Mouse (Mus musculus): ENCODE results near the gene Npnt. TPM values are rescaled to one million over a fixed set of nuclear protein-coding genes. Genes with fewer than 3 reads are reported as not detected.

Npnt gene
- polyA plus RNA-seq, 1 experiment from 2014 or later = 28.0 TPM

GRCm38 (mm10) chr3:132944609-132945008 lies 5.5 kb downstream of the Npnt start:
- DNase-seq (no peak), ATAC-seq (ENCODE audit: low FRiP score, low TSS enrichment) (no peak)
- H3K36me3 ChIP-seq (ENCODE audit: control insufficient read depth, insufficient read depth, low read length) = no peaks in the 10 kb centered on the region
- H3K4me3 ChIP-seq (replicated peaks; ENCODE audit: low read depth, low read length) = no peak overlapping the region
- no peak overlapping the region for H3K27ac ChIP-seq (replicated peaks; ENCODE audit: low read depth, low read length)
- H3K9me3 ChIP-seq (ENCODE audit: control insufficient read depth, low read length) = no peaks in the 10 kb centered on the region
- H3K4me2 ChIP-seq (ENCODE audit: low read length) = no peak overlapping the region
- H3K9ac ChIP-seq (replicated peaks; ENCODE audit: low read length) = no peak overlapping the region
- peaks cover 11% of the 10 kb centered on the region; the same call in 1 of the 2 replicates for H3K4me1 ChIP-seq (ENCODE audit: control insufficient read depth, insufficient read depth, low read length)
- 38% methylated on average over 3 of the region's 3 CpGs for WGBS
- no peaks in the 10 kb centered on the region; the same call in 1 of the 2 replicates for H3K27me3 ChIP-seq (ENCODE audit: control insufficient read depth, insufficient read depth, low read length)

GRCm38 (mm10) chr3:132944193-132944592 lies 5.9 kb downstream of the Npnt start:
- WGBS = 74% methylated on average over 7 of the region's 7 CpGs
- Histone ChIP-seq H3K4me2 (ENCODE audit: low read length) (no peak overlapping the region), H3K4me3 (replicated peaks; ENCODE audit: low read depth, low read length) (no peak overlapping the region), H3K27ac (replicated peaks; ENCODE audit: low read depth, low read length) (no peak overlapping the region), H3K4me1 (ENCODE audit: control insufficient read depth, insufficient read depth, low read length) (peaks cover 9% of the 10 kb centered on the region; the same call in 1 of the 2 replicates), H3K9me3 (ENCODE audit: control insufficient read depth, low read length) (no peaks in the 10 kb centered on the region), H3K36me3 (ENCODE audit: control insufficient read depth, insufficient read depth, low read length) (no peaks in the 10 kb centered on the region), H3K9ac (replicated peaks; ENCODE audit: low read length) (no peak overlapping the region), H3K27me3 (ENCODE audit: control insufficient read depth, insufficient read depth, low read length) (no peaks in the 10 kb centered on the region; the same call in 1 of the 2 replicates)
- DNase-seq (no peak), ATAC-seq (ENCODE audit: low FRiP score, low TSS enrichment) (no peak)

- 95% methylated on average over 6 of the region's 6 CpGs for WGBS
- DNase-seq = no peak
Observed at GRCm38 (mm10) chr3:132942778-132943177, 7.3 kb downstream of the Npnt start.

GRCm38 (mm10) chr3:132940181-132940990 lies 9.7 kb downstream of the Npnt start:
- Histone ChIP-seq H3K27ac (replicated peaks; ENCODE audit: low read depth, low read length) (no peak overlapping the region), H3K9me3 (ENCODE audit: control insufficient read depth, low read length) (no peaks in the 10 kb centered on the region), H3K4me3 (replicated peaks; ENCODE audit: low read depth, low read length) (no peak overlapping the region), H3K27me3 (ENCODE audit: control insufficient read depth, insufficient read depth, low read length) (no peaks in the 10 kb centered on the region), H3K4me1 (ENCODE audit: control insufficient read depth, insufficient read depth, low read length) (no peaks in the 10 kb centered on the region), H3K9ac (replicated peaks; ENCODE audit: low read length) (no peak overlapping the region), H3K4me2 (ENCODE audit: low read length) (no peak overlapping the region), H3K36me3 (ENCODE audit: control insufficient read depth, insufficient read depth, low read length) (no peaks in the 10 kb centered on the region)
- DNase-seq (no peak), ATAC-seq (ENCODE audit: low FRiP score, low TSS enrichment) (no peak; the same call in 1 of the 2 replicates)
- WGBS = 87% methylated on average over 10 of the region's 10 CpGs

More at GRCm38 (mm10) chr3:132942778-132943177, 7.3 kb downstream of the Npnt start:
- no peaks in the 10 kb centered on the region for H3K9me3 ChIP-seq (ENCODE audit: control insufficient read depth, low read length)
- no peak overlapping the region for H3K4me2 ChIP-seq (ENCODE audit: low read length)
- H3K27me3 ChIP-seq (ENCODE audit: control insufficient read depth, insufficient read depth, low read length) = no peaks in the 10 kb centered on the region
- ATAC-seq (ENCODE audit: low FRiP score, low TSS enrichment) = no peak
- no peaks in the 10 kb centered on the region for H3K36me3 ChIP-seq (ENCODE audit: control insufficient read depth, insufficient read depth, low read length)
- H3K9ac ChIP-seq (replicated peaks; ENCODE audit: low read length) = no peak overlapping the region
- no peaks in the 10 kb centered on the region for H3K4me1 ChIP-seq (ENCODE audit: control insufficient read depth, insufficient read depth, low read length)
- no peak overlapping the region for H3K27ac ChIP-seq (replicated peaks; ENCODE audit: low read depth, low read length)
- H3K4me3 ChIP-seq (replicated peaks; ENCODE audit: low read depth, low read length) = no peak overlapping the region

GRCm38 (mm10) chr3:132939006-132939405 lies 11.1 kb downstream of the Npnt start:
- no peak overlapping the region for H3K4me3 ChIP-seq (replicated peaks; ENCODE audit: low read depth, low read length)

GRCm38 (mm10) chr3:132934649-132935048 lies 15.4 kb downstream of the Npnt start:
- Histone ChIP-seq H3K4me1 (ENCODE audit: control insufficient read depth, insufficient read depth, low read length) (peaks cover 7% of the 10 kb centered on the region; the same call in 1 of the 2 replicates), H3K9ac (replicated peaks; ENCODE audit: low read length) (no peak overlapping the region), H3K4me2 (ENCODE audit: low read length) (no peak overlapping the region), H3K9me3 (ENCODE audit: control insufficient read depth, low read length) (no peaks in the 10 kb centered on the region), H3K4me3 (replicated peaks; ENCODE audit: low read depth, low read length) (no peak overlapping the region), H3K27me3 (ENCODE audit: control insufficient read depth, insufficient read depth, low read length) (no peaks in the 10 kb centered on the region), H3K27ac (replicated peaks; ENCODE audit: low read depth, low read length) (no peak overlapping the region), H3K36me3 (ENCODE audit: control insufficient read depth, insufficient read depth, low read length) (no peaks in the 10 kb centered on the region)
- ATAC-seq (ENCODE audit: low FRiP score, low TSS enrichment) = peak; percentile 71; the same call in 1 of the 2 replicates
- WGBS = 15% methylated on average over 2 of the region's 2 CpGs
- peak; percentile 54 for DNase-seq

More at GRCm38 (mm10) chr3:132939006-132939405, 11.1 kb downstream of the Npnt start:
- no peak for DNase-seq
- ATAC-seq (ENCODE audit: low FRiP score, low TSS enrichment) = no peak
- H3K36me3 ChIP-seq (ENCODE audit: control insufficient read depth, insufficient read depth, low read length) = no peaks in the 10 kb centered on the region
- H3K27me3 ChIP-seq (ENCODE audit: control insufficient read depth, insufficient read depth, low read length) = no peaks in the 10 kb centered on the region
- H3K4me1 ChIP-seq (ENCODE audit: control insufficient read depth, insufficient read depth, low read length) = peaks cover 7% of the 10 kb centered on the region; the same call in 1 of the 2 replicates
- H3K9me3 ChIP-seq (ENCODE audit: control insufficient read depth, low read length) = no peaks in the 10 kb centered on the region
- H3K4me2 ChIP-seq (ENCODE audit: low read length) = no peak overlapping the region
- no peak overlapping the region for H3K9ac ChIP-seq (replicated peaks; ENCODE audit: low read length)
- WGBS = 61% methylated on average over 8 of the region's 8 CpGs
- H3K27ac ChIP-seq (replicated peaks; ENCODE audit: low read depth, low read length) = no peak overlapping the region

GRCm38 (mm10) chr3:132931526-132931925 lies 18.6 kb downstream of the Npnt start:
- Histone ChIP-seq H3K36me3 (ENCODE audit: control insufficient read depth, insufficient read depth, low read length) (no peaks in the 10 kb centered on the region), H3K4me1 (ENCODE audit: control insufficient read depth, insufficient read depth, low read length) (peaks cover 7% of the 10 kb centered on the region; the same call in 1 of the 2 replicates), H3K9ac (replicated peaks; ENCODE audit: low read length) (no peak overlapping the region), H3K27ac (replicated peaks; ENCODE audit: low read depth, low read length) (no peak overlapping the region), H3K4me2 (ENCODE audit: low read length) (no peak overlapping the region), H3K9me3 (ENCODE audit: control insufficient read depth, low read length) (no peaks in the 10 kb centered on the region), H3K4me3 (replicated peaks; ENCODE audit: low read depth, low read length) (no peak overlapping the region), H3K27me3 (ENCODE audit: control insufficient read depth, insufficient read depth, low read length) (no peaks in the 10 kb centered on the region)
- WGBS = 93% methylated on average over 4 of the region's 4 CpGs
- ATAC-seq (ENCODE audit: low FRiP score, low TSS enrichment) = no peak
- no peak for DNase-seq

- DNase-seq (no peak), ATAC-seq (ENCODE audit: low FRiP score, low TSS enrichment) (no peak)
- H3K27me3 ChIP-seq (ENCODE audit: control insufficient read depth, insufficient read depth, low read length) = no peaks in the 10 kb centered on the region
- H3K9ac ChIP-seq (replicated peaks; ENCODE audit: low read length) = no peak overlapping the region
- H3K4me3 ChIP-seq (replicated peaks; ENCODE audit: low read depth, low read length) = no peak overlapping the region
- peaks cover 6% of the 10 kb centered on the region; the same call in 1 of the 2 replicates for H3K4me1 ChIP-seq (ENCODE audit: control insufficient read depth, insufficient read depth, low read length)
- no peak overlapping the region for H3K27ac ChIP-seq (replicated peaks; ENCODE audit: low read depth, low read length)
- no peaks in the 10 kb centered on the region for H3K36me3 ChIP-seq (ENCODE audit: control insufficient read depth, insufficient read depth, low read length)
- no peaks in the 10 kb centered on the region for H3K9me3 ChIP-seq (ENCODE audit: control insufficient read depth, low read length)
- WGBS = 73% methylated on average over 6 of the region's 6 CpGs
- no peak overlapping the region for H3K4me2 ChIP-seq (ENCODE audit: low read length)
Observed at GRCm38 (mm10) chr3:132929866-132930265, 20.2 kb downstream of the Npnt start.

- Histone ChIP-seq H3K4me3 (replicated peaks; ENCODE audit: low read depth, low read length) (no peak overlapping the region), H3K9ac (replicated peaks; ENCODE audit: low read length) (no peak overlapping the region), H3K4me2 (ENCODE audit: low read length) (no peak overlapping the region), H3K27ac (replicated peaks; ENCODE audit: low read depth, low read length) (no peak overlapping the region), H3K4me1 (ENCODE audit: control insufficient read depth, insufficient read depth, low read length) (no peaks in the 10 kb centered on the region), H3K9me3 (ENCODE audit: control insufficient read depth, low read length) (no peaks in the 10 kb centered on the region), H3K36me3 (ENCODE audit: control insufficient read depth, insufficient read depth, low read length) (no peaks in the 10 kb centered on the region), H3K27me3 (ENCODE audit: control insufficient read depth, insufficient read depth, low read length) (no peaks in the 10 kb centered on the region)
- ATAC-seq (ENCODE audit: low FRiP score, low TSS enrichment) (no peak), DNase-seq (no peak)
- 90% methylated on average over 9 of the region's 9 CpGs for WGBS
Observed at GRCm38 (mm10) chr3:132928186-132928585, 21.9 kb downstream of the Npnt start.
